Mouse (Mus musculus): ENCODE data around the gene Il21. TPM values are rescaled to one million over a fixed set of nuclear protein-coding genes. Genes with fewer than 3 reads are reported as not detected.
A peak's percentile ranks its signal among the peaks of the same experiment; 100 is the strongest.

Il21 gene
- not detected for total RNA-seq (2021)
- long read RNA-seq, experiment 1 = 0 reads
- long read RNA-seq, experiment 2 = 0 reads

- no peak for DNase-seq (ENCODE audit: low spot score in 2 of 2)
Observed at GRCm38 (mm10) chr3:37232586-37233222, at the start of gene Il21. Gene Il21 (minus strand): TSS chr3:37232636.

GRCm38 (mm10) chr3:37280871-37281270, 48.4 kb upstream of the Il21 start:
- DNase-seq (ENCODE audit: low spot score in 2 of 2) = no peak

- no peak for DNase-seq (ENCODE audit: low spot score in 2 of 2)
Observed at GRCm38 (mm10) chr3:37280221-37280620, 47.8 kb upstream of the Il21 start.

- DNase-seq (ENCODE audit: low spot score in 2 of 2) = no peak
Observed at GRCm38 (mm10) chr3:37274661-37275060, 42.2 kb upstream of the Il21 start.

GRCm38 (mm10) chr3:37273092-37273491, 40.7 kb upstream of the Il21 start:
- DNase-seq (ENCODE audit: low spot score in 2 of 2) = no peak

GRCm38 (mm10) chr3:37271209-37271608, 38.8 kb upstream of the Il21 start:
- DNase-seq (ENCODE audit: low spot score in 2 of 2) = peak in 1 of 2 experiments; percentile 29

GRCm38 (mm10) chr3:37269926-37270325, 37.5 kb upstream of the Il21 start:
- DNase-seq (ENCODE audit: low spot score in 2 of 2) = no peak

GRCm38 (mm10) chr3:37268338-37268737, 35.9 kb upstream of the Il21 start:
- no peak for DNase-seq (ENCODE audit: low spot score in 2 of 2)

- no peak for DNase-seq (ENCODE audit: low spot score in 2 of 2)
Observed at GRCm38 (mm10) chr3:37259331-37259999, 27.0 kb upstream of the Il21 start.

GRCm38 (mm10) chr3:37257776-37258175, 25.3 kb upstream of the Il21 start:
- no peak for DNase-seq (ENCODE audit: low spot score in 2 of 2)

GRCm38 (mm10) chr3:37250967-37251366, 18.5 kb upstream of the Il21 start:
- DNase-seq (ENCODE audit: low spot score in 2 of 2) = no peak

- DNase-seq (ENCODE audit: low spot score in 2 of 2) = no peak
Observed at GRCm38 (mm10) chr3:37235025-37235424, 2.6 kb upstream of the Il21 start.

- DNase-seq (ENCODE audit: low spot score in 2 of 2) = no peak
Observed at GRCm38 (mm10) chr3:37231153-37231552, 1.3 kb downstream of the Il21 start.

- DNase-seq (ENCODE audit: low spot score in 2 of 2) = no peak
Observed at GRCm38 (mm10) chr3:37229082-37229829, 3.2 kb downstream of the Il21 start.

- DNase-seq (ENCODE audit: low spot score in 2 of 2) = no peak
Observed at GRCm38 (mm10) chr3:37225124-37225523, 7.3 kb downstream of the Il21 start.

GRCm38 (mm10) chr3:37219071-37219470, 13.4 kb downstream of the Il21 start:
- DNase-seq (ENCODE audit: low spot score in 2 of 2) = no peak

- DNase-seq (ENCODE audit: low spot score in 2 of 2) = no peak
Observed at GRCm38 (mm10) chr3:37205226-37205800, 27.1 kb downstream of the Il21 start.

- DNase-seq (ENCODE audit: low spot score in 2 of 2) = peak in 1 of 2 experiments; percentile 23
Observed at GRCm38 (mm10) chr3:37204556-37204955, 27.9 kb downstream of the Il21 start.

GRCm38 (mm10) chr3:37203984-37204428, 28.4 kb downstream of the Il21 start:
- DNase-seq (ENCODE audit: low spot score in 2 of 2) = peak; percentile 64 to 79

- no peak for DNase-seq (ENCODE audit: low spot score in 2 of 2)
Observed at GRCm38 (mm10) chr3:37202856-37203255, 29.6 kb downstream of the Il21 start.

GRCm38 (mm10) chr3:37201122-37201916, 31.1 kb downstream of the Il21 start:
- DNase-seq (ENCODE audit: low spot score in 2 of 2) = no peak

Measured in gastrocnemius, postnatal 4 days (tissue).